In genomic region chrX:166672617-166673016, GRCm38 (mm10) we compare ENCODE assay signal across 20 mouse cellular contexts.
DNase-seq lines count a peak whose midpoint lies in the region; ATAC-seq and TF ChIP-seq lines count a peak whose summit lies in the region.
"Had no signal": no experiment of that assay in that cellular context is flagged by ENCODE, and none has a peak within 500 bp of the region (broad histone marks: within the 10 kb centered on the region; RNA-seq: fewer than 3 reads in every experiment).

No protein-coding gene starts in this region.

- no peaks in the 10 kb centered on the region for H3K36me3 ChIP-seq in liver, embryonic 11.5 days (ENCODE audit: control insufficient read depth, insufficient read depth, low read length)
- H3K36me3 ChIP-seq in liver, embryonic 12.5 days, result no peaks in the 10 kb centered on the region
- H3K36me3 ChIP-seq in liver, embryonic 16.5 days (ENCODE audit: control insufficient read depth, insufficient read depth), result no peaks in the 10 kb centered on the region
- no peaks in the 10 kb centered on the region for H3K36me3 ChIP-seq in kidney, embryonic 15.5 days
- H3K36me3 ChIP-seq: embryonic facial prominence, embryonic 15.5 days; heart, embryonic 10.5 days; hindbrain, embryonic 13.5 days had no signal

- H3K27me3 ChIP-seq in liver, embryonic 11.5 days (replicated peaks; ENCODE audit: control insufficient read depth, insufficient read depth, low read length), result peaks cover 10% of the 10 kb centered on the region; the same call in 1 of the 2 replicates
- H3K27me3 ChIP-seq in liver, embryonic 12.5 days (replicated peaks), result no peaks in the 10 kb centered on the region; the same call in 1 of the 2 replicates
- no peaks in the 10 kb centered on the region; the same call in 1 of the 2 replicates for H3K27me3 ChIP-seq in liver, embryonic 16.5 days (ENCODE audit: control insufficient read depth, insufficient read depth, low read depth, low read length)
- H3K27me3 ChIP-seq in kidney, embryonic 15.5 days, result peaks cover 55% of the 10 kb centered on the region
- H3K27me3 ChIP-seq: embryonic facial prominence, embryonic 15.5 days had no signal

- no peak overlapping the region for H3K4me3 ChIP-seq in liver, embryonic 11.5 days (ENCODE audit: low read depth, low read length)
- H3K4me3 ChIP-seq in liver, embryonic 12.5 days, result no peak overlapping the region
- no peak overlapping the region for H3K4me3 ChIP-seq in liver, embryonic 16.5 days (ENCODE audit: low read depth, low read length)
- no peak overlapping the region for H3K4me3 ChIP-seq in olfactory bulb, adult 2 months (ENCODE audit: insufficient read depth, low read depth, low read length)
- no peak overlapping the region for H3K4me3 ChIP-seq in kidney, embryonic 15.5 days (replicated peaks)
- H3K4me3 ChIP-seq: embryonic facial prominence, embryonic 15.5 days; heart, embryonic 10.5 days; hindbrain, embryonic 13.5 days had no signal

- H3K27ac ChIP-seq in liver, embryonic 11.5 days (ENCODE audit: low read depth, low read length), result no peak overlapping the region
- no peak overlapping the region for H3K27ac ChIP-seq in liver, embryonic 12.5 days
- no peak overlapping the region for H3K27ac ChIP-seq in liver, embryonic 16.5 days (ENCODE audit: low read length)
- H3K27ac ChIP-seq in olfactory bulb, adult 2 months (ENCODE audit: insufficient read depth, low read depth, low read length), result peak overlapping the region; percentile 44; the same call in 1 of the 2 replicates
- H3K27ac ChIP-seq in kidney, embryonic 15.5 days, result no peak overlapping the region
- H3K27ac ChIP-seq: embryonic facial prominence, embryonic 15.5 days; heart, embryonic 10.5 days; hindbrain, embryonic 13.5 days; hindbrain, postnatal 0 days had no signal

- peak; percentile 64 for ATAC-seq in liver, embryonic 11.5 days (replicated peaks; ENCODE audit: low FRiP score)
- ATAC-seq in liver, embryonic 12.5 days, result peak; percentile 96
- peak; percentile 96 for ATAC-seq in liver, embryonic 16.5 days (ENCODE audit: low read depth)
- ATAC-seq in kidney, embryonic 15.5 days (replicated peaks; ENCODE audit: low FRiP score), result no peak
- ATAC-seq: CD4-positive, CD25-positive, alpha-beta regulatory T cell, adult 4 months; forebrain, embryonic 14.5 days; hindbrain, postnatal 0 days had no signal

- WGBS in liver, embryonic 11.5 days, result 84% methylated on average over 1 of the region's 1 CpGs
- WGBS in liver, embryonic 12.5 days (ENCODE audit: insufficient replicate concordance), result 81% methylated on average over 1 of the region's 1 CpGs
- 52% methylated on average over 1 of the region's 1 CpGs for WGBS in liver, embryonic 16.5 days (ENCODE audit: insufficient replicate concordance)
- 88% methylated on average over 1 of the region's 1 CpGs for WGBS in olfactory bulb, adult 2 months
- 80% methylated on average over 1 of the region's 1 CpGs for WGBS in kidney, embryonic 15.5 days

- TF ChIP-seq CTCF in olfactory bulb, adult 2 months (IDR thresholded peaks at IDR 0.05; ENCODE audit: insufficient read depth, low read depth, low read length), result no peak

- no peak overlapping the region for H3K9ac ChIP-seq in liver, embryonic 11.5 days (ENCODE audit: low read depth, low read length)
- no peak overlapping the region for H3K9ac ChIP-seq in liver, embryonic 12.5 days
- H3K9ac ChIP-seq in liver, embryonic 16.5 days (ENCODE audit: low read depth, low read length), result no peak overlapping the region
- no peak overlapping the region for H3K9ac ChIP-seq in kidney, embryonic 15.5 days
- H3K9ac ChIP-seq: embryonic facial prominence, embryonic 15.5 days; hindbrain, embryonic 13.5 days had no signal

- no peak for TF ChIP-seq POLR2A in olfactory bulb, adult 2 months (IDR thresholded peaks at IDR 0.05; ENCODE audit: insufficient read depth, low read depth, low read length)

- H3K4me2 ChIP-seq in liver, embryonic 11.5 days, result no peak overlapping the region
- no peak overlapping the region for H3K4me2 ChIP-seq in liver, embryonic 12.5 days
- H3K4me2 ChIP-seq in liver, embryonic 16.5 days (ENCODE audit: low read depth, low read length), result no peak overlapping the region
- no peak overlapping the region for H3K4me2 ChIP-seq in kidney, embryonic 15.5 days
- H3K4me2 ChIP-seq: embryonic facial prominence, embryonic 15.5 days; hindbrain, embryonic 13.5 days had no signal

- no peaks in the 10 kb centered on the region for H3K9me3 ChIP-seq in liver, embryonic 11.5 days (ENCODE audit: control insufficient read depth, low read length)
- H3K9me3 ChIP-seq in liver, embryonic 12.5 days (replicated peaks), result no peaks in the 10 kb centered on the region
- no peaks in the 10 kb centered on the region for H3K9me3 ChIP-seq in liver, embryonic 16.5 days (replicated peaks; ENCODE audit: control insufficient read depth, low read length)
- no peaks in the 10 kb centered on the region for H3K9me3 ChIP-seq in kidney, embryonic 15.5 days (replicated peaks)
- H3K9me3 ChIP-seq: embryonic facial prominence, embryonic 15.5 days; heart, embryonic 10.5 days; hindbrain, embryonic 13.5 days had no signal

- DNase-seq in liver, embryonic 11.5 days (ENCODE audit: low spot score), result no peak
- DNase-seq in liver, result no peak
- no peak for DNase-seq in adrenal gland, postnatal 14 days
- no peak for DNase-seq in frontal cortex, postnatal 14 days (ENCODE audit: low spot score in 2 of 2)
- DNase-seq: adrenal gland, postnatal 10 days; B cell, adult 2 months; cerebellum, adult 18-20 months; cerebellum, adult 9-11 months; cerebellum, postnatal 36 days; embryo, embryonic 11 days had no signal

- H3K4me1 ChIP-seq in liver, embryonic 11.5 days (replicated peaks; ENCODE audit: control insufficient read depth, insufficient read depth, low read length), result no peaks in the 10 kb centered on the region
- peaks cover 4% of the 10 kb centered on the region; the same call in 1 of the 2 replicates for H3K4me1 ChIP-seq in liver, embryonic 12.5 days
- H3K4me1 ChIP-seq in liver, embryonic 16.5 days (ENCODE audit: control insufficient read depth, low read depth, low read length), result no peaks in the 10 kb centered on the region
- H3K4me1 ChIP-seq in olfactory bulb, adult 2 months (ENCODE audit: control insufficient read depth, insufficient read depth, low read length), result no peaks in the 10 kb centered on the region
- no peaks in the 10 kb centered on the region for H3K4me1 ChIP-seq in kidney, embryonic 15.5 days
- H3K4me1 ChIP-seq: embryonic facial prominence, embryonic 15.5 days; heart, embryonic 10.5 days; hindbrain, embryonic 13.5 days had no signal
